Mouse (Mus musculus) CH12.LX (cell line): ENCODE measurements at regions not wholly inside any gene's neighbourhood (a gene's known extent, or its start where the extent isn't known, plus 50 kb on each side); places are given as distances from the start of the nearest gene placed in this dataset.
A peak's percentile ranks its signal among the peaks of the same experiment; 100 is the strongest.

Experiments
- DNase-seq: peaks from one replicate; pipeline ENCODE4 v3.0.0-alpha.2; 2013; ENCODE audit errors: extremely low read depth
- H3K27ac ChIP-seq: 2 replicates; pipeline ENCODE4 v1.5.1; 2012; ENCODE audit warnings: low read depth, mild to moderate bottlenecking, control low read depth, moderate library complexity; ENCODE audit not compliant: insufficient read depth
- H3K27me3 ChIP-seq: replicated peaks from 2 replicates; pipeline ENCODE3; 2012; ENCODE audit warnings: inconsistent platforms
- H3K36me3 ChIP-seq, 2 experiments: replicated peaks in 1 of 2; 2 replicates each; pipeline versions ENCODE3 to v1.6.1; 2012; ENCODE audit warnings: inconsistent platforms in 1 of 2, low read length in 1 of 2, mild to moderate bottlenecking in 1 of 2, mixed read lengths in 1 of 2, moderate library complexity in 1 of 2; ENCODE audit not compliant: control insufficient read depth in 1 of 2, insufficient read depth in 1 of 2
- H3K4me1 ChIP-seq, 2 experiments: 2 replicates each; pipeline ENCODE4 v1.6.1; 2012; ENCODE audit warnings: inconsistent platforms in 1 of 2, moderate library complexity in 1 of 2; ENCODE audit not compliant: insufficient read depth in 2 of 2, control insufficient read depth in 1 of 2
- H3K4me2 ChIP-seq: 2 replicates; pipeline ENCODE4 v1.6.1; 2012; ENCODE audit warnings: low read depth, mild to moderate bottlenecking, control low read depth; ENCODE audit not compliant: poor library complexity, insufficient read depth, severe bottlenecking
- H3K4me3 ChIP-seq, 3 experiments: fragments of 150-350 bp in 1 of 3; sonication (generic) in 1 of 3; replicated peaks in 1 of 3; 2 replicates each; pipeline versions ENCODE3 to v1.5.1; 2011 to 2012; ENCODE audit warnings: low read depth in 2 of 3, low read length in 2 of 3, mild to moderate bottlenecking in 2 of 3, moderate library complexity in 2 of 3, control low read depth in 1 of 3, improper control_type of control experiment in 1 of 3, inconsistent platforms in 1 of 3, mixed read lengths in 1 of 3; ENCODE audit not compliant: poor library complexity in 1 of 3
- H3K79me2 ChIP-seq: replicated peaks from 2 replicates; pipeline ENCODE4 v1.6.1; 2012; ENCODE audit warnings: mild to moderate bottlenecking, moderate library complexity; ENCODE audit not compliant: control insufficient read depth, poor library complexity, insufficient read depth, severe bottlenecking; ENCODE audit errors: extremely low read depth
- H3K9ac ChIP-seq: 2 replicates; pipeline ENCODE4 v1.6.1; 2012; ENCODE audit warnings: low read depth, mild to moderate bottlenecking, control low read depth, moderate library complexity; ENCODE audit not compliant: insufficient read depth
- H3K9me3 ChIP-seq: replicated peaks from 2 replicates; pipeline ENCODE3; 2012; ENCODE audit warnings: low read length, inconsistent platforms, mixed read lengths
- BHLHE40 ChIP-seq: IDR thresholded peaks from 2 replicates; pipeline ENCODE4 v1.6.1; 2011; ENCODE audit warnings: mild to moderate bottlenecking, low read depth, low read length, improper control_type of control experiment
- CHD1 ChIP-seq: IDR thresholded peaks from 2 replicates; pipeline ENCODE4 v1.6.1; 2012; ENCODE audit warnings: low read depth, low read length, improper control_type of control experiment, inconsistent platforms
- CHD2 ChIP-seq: IDR thresholded peaks from 2 replicates; pipeline ENCODE4 v1.6.1; 2011; ENCODE audit warnings: low read length, improper control_type of control experiment
- CTCF ChIP-seq, 2 experiments: IDR thresholded peaks in 1 of 2; conservative IDR thresholded peaks in 1 of 2; 2 replicates each; pipeline ENCODE4 v1.5.1; 2011 to 2012; ENCODE audit warnings: low read depth in 2 of 2, low read length in 2 of 2, improper control_type of control experiment in 1 of 2, inconsistent platforms in 1 of 2, mild to moderate bottlenecking in 1 of 2, moderate library complexity in 1 of 2
- E2F4 ChIP-seq: IDR thresholded peaks from 2 replicates; pipeline ENCODE4 v1.6.1; 2011; ENCODE audit warnings: low read depth, low read length, improper control_type of control experiment; ENCODE audit not compliant: insufficient replicate concordance
- ELF1 ChIP-seq: IDR thresholded peaks from 2 replicates; pipeline ENCODE4 v1.6.1; 2014; ENCODE audit warnings: low read depth, mild to moderate bottlenecking, inconsistent platforms, low read length, improper control_type of control experiment
- EP300 ChIP-seq: IDR thresholded peaks from 2 replicates; pipeline ENCODE4 v1.6.1; 2011; ENCODE audit warnings: low read length, improper control_type of control experiment
- ETS1 ChIP-seq: conservative IDR thresholded peaks from 2 replicates; pipeline ENCODE4 v1.6.1; 2012; ENCODE audit warnings: low read depth, mild to moderate bottlenecking, inconsistent platforms, low read length, improper control_type of control experiment, moderate library complexity
- GABPA ChIP-seq: IDR thresholded peaks from 2 replicates; pipeline ENCODE4 v1.6.1; 2012; ENCODE audit warnings: low read depth, low read length, improper control_type of control experiment, inconsistent platforms; ENCODE audit not compliant: insufficient replicate concordance
- HCFC1 ChIP-seq: IDR thresholded peaks from 2 replicates; pipeline ENCODE4 v1.6.1; 2012; ENCODE audit warnings: low read depth, mild to moderate bottlenecking, inconsistent platforms, low read length, improper control_type of control experiment
- IRF4 ChIP-seq: IDR thresholded peaks from 2 replicates; pipeline ENCODE4 v1.6.1; 2014; ENCODE audit warnings: low read depth, mild to moderate bottlenecking, inconsistent platforms, low read length, improper control_type of control experiment
- JUN ChIP-seq: IDR thresholded peaks from 2 replicates; pipeline ENCODE4 v1.6.1; 2011; ENCODE audit warnings: low read depth, mild to moderate bottlenecking, low read length, improper control_type of control experiment, moderate library complexity; ENCODE audit not compliant: insufficient read depth
- JUND ChIP-seq: conservative IDR thresholded peaks from 2 replicates; pipeline ENCODE4 v1.6.1; 2011; ENCODE audit warnings: low read depth, low read length, improper control_type of control experiment
- KAT2A ChIP-seq: IDR thresholded peaks from 2 replicates; pipeline ENCODE4 v1.6.1; 2012; ENCODE audit warnings: low read length, improper control_type of control experiment, inconsistent platforms; ENCODE audit not compliant: insufficient replicate concordance
- MAFK ChIP-seq: IDR thresholded peaks from 2 replicates; pipeline ENCODE4 v1.6.1; 2011; ENCODE audit warnings: low read length, improper control_type of control experiment; ENCODE audit not compliant: insufficient replicate concordance
- MAX ChIP-seq: IDR thresholded peaks from 2 replicates; pipeline ENCODE4 v1.6.1; 2011; ENCODE audit warnings: low read length, improper control_type of control experiment
- MAZ ChIP-seq: IDR thresholded peaks from 2 replicates; pipeline ENCODE4 v1.6.1; 2012; ENCODE audit warnings: low read depth, mild to moderate bottlenecking, inconsistent platforms, low read length, improper control_type of control experiment, moderate library complexity
- MEF2A ChIP-seq: IDR thresholded peaks from 2 replicates; pipeline ENCODE4 v1.6.1; 2014; ENCODE audit warnings: low read depth, mild to moderate bottlenecking, inconsistent platforms, low read length, improper control_type of control experiment, borderline replicate concordance
- MXI1 ChIP-seq: IDR thresholded peaks from 2 replicates; pipeline ENCODE4 v1.6.1; 2011; ENCODE audit warnings: mild to moderate bottlenecking, low read depth, low read length, improper control_type of control experiment
- MYC ChIP-seq: IDR thresholded peaks from 2 replicates; pipeline ENCODE4 v1.6.1; 2011; ENCODE audit warnings: low read depth, mild to moderate bottlenecking, improper control_type of control experiment, low read length
- NELFE ChIP-seq: IDR thresholded peaks from 2 replicates; pipeline ENCODE4 v1.6.1; 2011; ENCODE audit warnings: low read depth, low read length, improper control_type of control experiment
- PAX5 ChIP-seq: IDR thresholded peaks from 2 replicates; pipeline ENCODE4 v1.6.1; 2012; ENCODE audit warnings: low read length, inconsistent platforms, mixed read lengths
- POLR2A ChIP-seq: IDR thresholded peaks from 2 replicates; pipeline ENCODE4 v1.6.1; 2011; ENCODE audit warnings: low read depth, mild to moderate bottlenecking, improper control_type of control experiment, low read length
- POLR2AphosphoS2 ChIP-seq: IDR thresholded peaks from 2 replicates; pipeline ENCODE4 v1.6.1; 2011; ENCODE audit warnings: low read depth, low read length, improper control_type of control experiment
- RAD21 ChIP-seq: IDR thresholded peaks from 2 replicates; pipeline ENCODE4 v1.6.1; 2011; ENCODE audit warnings: low read depth, mild to moderate bottlenecking, low read length, improper control_type of control experiment, moderate library complexity
- RCOR1 ChIP-seq: conservative IDR thresholded peaks from 2 replicates; pipeline ENCODE4 v1.6.1; 2012; ENCODE audit warnings: low read depth, mild to moderate bottlenecking, inconsistent platforms, low read length, improper control_type of control experiment
- SIN3A ChIP-seq: IDR thresholded peaks from 2 replicates; pipeline ENCODE4 v1.6.1; 2012; ENCODE audit warnings: low read length, improper control_type of control experiment, inconsistent platforms
- SMC3 ChIP-seq: IDR thresholded peaks from 2 replicates; pipeline ENCODE4 v1.6.1; 2011; ENCODE audit warnings: low read depth, low read length, improper control_type of control experiment
- TBP ChIP-seq: conservative IDR thresholded peaks from 2 replicates; pipeline ENCODE4 v1.6.1; 2011; ENCODE audit warnings: low read depth, low read length, improper control_type of control experiment
- TCF12 ChIP-seq: IDR thresholded peaks from 2 replicates; pipeline ENCODE4 v1.6.1; 2014; ENCODE audit warnings: low read depth, mild to moderate bottlenecking, inconsistent platforms, low read length, improper control_type of control experiment
- USF1 ChIP-seq: IDR thresholded peaks from 2 replicates; pipeline ENCODE4 v1.6.1; 2014; ENCODE audit warnings: low read depth, mild to moderate bottlenecking, inconsistent platforms, low read length, improper control_type of control experiment
- USF2 ChIP-seq: conservative IDR thresholded peaks from 2 replicates; pipeline ENCODE4 v1.6.1; 2011; ENCODE audit warnings: low read depth, low read length, improper control_type of control experiment
- ZC3H11A ChIP-seq: IDR thresholded peaks from 2 replicates; pipeline ENCODE4 v1.6.1; 2012; ENCODE audit warnings: low read depth, mild to moderate bottlenecking, inconsistent platforms, low read length, improper control_type of control experiment
- ZKSCAN1 ChIP-seq: IDR thresholded peaks from 2 replicates; pipeline ENCODE4 v1.6.1; 2012; ENCODE audit warnings: low read depth, inconsistent platforms, low read length, improper control_type of control experiment, borderline replicate concordance
- ZMIZ1 ChIP-seq: IDR thresholded peaks from 2 replicates; pipeline ENCODE4 v1.6.1; 2012; ENCODE audit warnings: low read depth, mild to moderate bottlenecking, inconsistent platforms, low read length, improper control_type of control experiment
- dilution Hi-C: fragments of 300-500 bp; cut with MboI; formaldehyde crosslinking; loops from 2 replicates; pipeline ENCODE4 v1.14.3; 2020; ENCODE audit warnings: low sequenced_read_pairs; ENCODE audit not compliant: extremely low pct_unique_long_range_greater_than_20kb, extremely low pct_ligation_motif_present
- in situ Hi-C: fragments of 300-500 bp; cut with MboI; formaldehyde crosslinking; loops from 3 replicates; pipeline ENCODE4 v1.14.3; 2019; ENCODE audit warnings: low sequenced_read_pairs, low pct_ligation_motif_present, low pct_unique_long_range_greater_than_20kb, mixed read lengths

- in situ Hi-C loops (no loop called here), dilution Hi-C loops (no loop called here)
- no peak for TF ChIP-seq CHD1
- TF ChIP-seq HCFC1, result no peak; the same call in 1 of the 2 replicates
- TF ChIP-seq KAT2A, result no peak
- no peak for TF ChIP-seq ZKSCAN1
- TF ChIP-seq POLR2A, result no peak
- no peak for TF ChIP-seq GABPA
- TF ChIP-seq USF2, result no peak
- peak; percentile 72; the same call in 1 of the 2 replicates for TF ChIP-seq MAZ
- peak; percentile 85 for TF ChIP-seq MYC
- TF ChIP-seq RCOR1, result no peak
- 0 out of 2 replicates have a peak, but pooled peaks have one; percentile 6 for TF ChIP-seq TBP
- peak; percentile 65 for TF ChIP-seq RAD21
- peak; percentile 71; the same call in 1 of the 2 replicates for TF ChIP-seq MAX
- no peak for TF ChIP-seq PAX5
- TF ChIP-seq BHLHE40, result no peak
- TF ChIP-seq MAFK, result no peak
- TF ChIP-seq ZMIZ1, result no peak
- TF ChIP-seq SIN3A, result 0 out of 2 replicates have a peak, but pooled peaks have one; percentile 24
- TF ChIP-seq MXI1, result no peak
- TF ChIP-seq EP300, result no peak; the same call in 1 of the 2 replicates
- TF ChIP-seq SMC3, result peak; percentile 70
- no peak for TF ChIP-seq ELF1
- peak; percentile 8 to 73; a peak in 2 of 4 replicates for TF ChIP-seq CTCF (conservative IDR thresholded peaks at IDR 0.05 in 1 of 2, IDR thresholded peaks at IDR 0.05 in 1 of 2; ENCODE audit: low read depth in 2 of 2, low read length in 2 of 2)
- TF ChIP-seq ZC3H11A, result peak; percentile 9; the same call in 1 of the 2 replicates
- 0 out of 2 replicates have a peak, but pooled peaks have one; percentile 54 for TF ChIP-seq MEF2A
- TF ChIP-seq ETS1, result no peak
- no peak for TF ChIP-seq E2F4
- TF ChIP-seq JUND, result peak; percentile 51
- no peak for TF ChIP-seq JUN
- TF ChIP-seq NELFE, result 0 out of 2 replicates have a peak, but pooled peaks have one; percentile 12
- TF ChIP-seq IRF4, result peak; percentile 70; the same call in 1 of the 2 replicates
- no peak for TF ChIP-seq POLR2AphosphoS2
- no peak for TF ChIP-seq CHD2
- TF ChIP-seq TCF12, result peak; percentile 28; the same call in 1 of the 2 replicates
- TF ChIP-seq USF1, result no peak
- Histone ChIP-seq H3K4me2 (peak overlapping the region; percentile 86), H3K4me1 (peaks cover 47 to 54% of the 10 kb centered on the region in 2 experiments), H3K9me3 (no peaks in the 10 kb centered on the region), H3K9ac (peak overlapping the region; percentile 49), H3K79me2 (no peaks in the 10 kb centered on the region), H3K27me3 (no peaks in the 10 kb centered on the region), H3K27ac (no peak overlapping the region), H3K36me3 (no peaks in the 10 kb centered on the region), H3K4me3 (no peak overlapping the region)
- no peak for DNase-seq
Observed at GRCm38 (mm10) chr3:133680805-133681204, 135.9 kb upstream of the Tet2 start.
